Mouse (Mus musculus) right cerebral cortex, adult 18-20 months (tissue): ENCODE measurements around the gene Sorcs2.
A peak's percentile ranks its signal among the peaks of the same experiment; 100 is the strongest.

Source experiments
- DNase-seq: peaks from one replicate; pipeline ENCODE4 v3.0.0; 2022; ENCODE audit warnings: mixed read lengths

Gene Sorcs2

GRCm38 (mm10) chr5:36389731-36390590, 8.0 kb downstream of the Sorcs2 start:
- DNase-seq: no peak

DNA sequence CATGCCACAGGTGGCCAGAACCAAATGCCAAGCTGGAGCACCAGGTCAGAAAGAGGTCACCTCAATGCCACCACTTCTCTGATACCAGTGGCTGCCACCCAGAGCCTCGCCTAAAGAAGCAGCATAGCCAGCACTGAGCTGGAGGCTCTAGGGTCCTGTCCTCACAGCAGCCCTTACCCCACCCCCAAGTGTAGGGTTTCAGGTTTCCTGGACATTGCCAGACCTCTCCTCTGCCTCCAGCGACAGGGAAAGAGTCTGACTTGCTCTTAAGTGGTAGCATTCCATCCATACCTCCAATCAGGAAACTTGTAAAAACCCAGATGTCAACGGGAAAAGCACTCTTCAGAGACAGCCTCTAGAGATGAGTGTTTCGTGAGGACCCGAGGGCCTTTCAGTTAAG, 12.9 kb downstream of the Sorcs2 start:
- no peak for DNase-seq

GRCm38 (mm10) chr5:36383431-36383830, 14.5 kb downstream of the Sorcs2 start:
- no peak for DNase-seq

- no peak for DNase-seq
These were observed 15.2 kb downstream of the Sorcs2 start for GRCm38 (mm10) chr5:36382721-36383120.

- no peak for DNase-seq
These were observed 15.7 kb downstream of the Sorcs2 start for GRCm38 (mm10) chr5:36382134-36382693.

DNA sequence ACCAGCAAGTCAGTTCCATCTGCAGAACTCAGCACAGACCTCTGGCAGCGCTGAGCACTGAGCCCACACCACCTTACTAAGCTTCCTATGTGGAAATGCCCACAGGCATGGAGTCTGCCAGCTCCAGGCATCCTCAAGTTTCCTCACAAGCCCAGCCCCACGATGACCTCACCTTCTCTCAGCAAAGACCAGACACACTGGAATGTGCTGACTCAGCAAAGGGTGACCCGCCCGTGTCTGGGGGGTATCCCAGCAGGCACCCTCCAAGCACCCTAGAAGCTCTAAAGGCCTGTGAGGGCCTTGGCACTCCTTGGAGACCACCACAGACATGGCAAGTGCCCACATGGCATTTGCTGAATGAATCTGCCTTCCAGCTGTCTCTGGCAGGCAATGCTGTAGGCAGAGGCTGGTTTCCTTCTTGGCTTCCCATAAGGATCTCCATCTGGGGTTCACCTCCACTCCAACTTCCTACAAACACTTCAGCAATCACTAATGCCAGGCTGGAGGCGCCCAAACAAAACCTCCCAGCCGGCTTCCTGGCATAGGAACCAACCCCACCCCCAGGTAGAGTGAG, 17.9 kb downstream of the Sorcs2 start:
- peak; percentile 65 for DNase-seq

GRCm38 (mm10) chr5:36378370-36378738, 19.6 kb downstream of the Sorcs2 start:
- DNase-seq: no peak

DNA sequence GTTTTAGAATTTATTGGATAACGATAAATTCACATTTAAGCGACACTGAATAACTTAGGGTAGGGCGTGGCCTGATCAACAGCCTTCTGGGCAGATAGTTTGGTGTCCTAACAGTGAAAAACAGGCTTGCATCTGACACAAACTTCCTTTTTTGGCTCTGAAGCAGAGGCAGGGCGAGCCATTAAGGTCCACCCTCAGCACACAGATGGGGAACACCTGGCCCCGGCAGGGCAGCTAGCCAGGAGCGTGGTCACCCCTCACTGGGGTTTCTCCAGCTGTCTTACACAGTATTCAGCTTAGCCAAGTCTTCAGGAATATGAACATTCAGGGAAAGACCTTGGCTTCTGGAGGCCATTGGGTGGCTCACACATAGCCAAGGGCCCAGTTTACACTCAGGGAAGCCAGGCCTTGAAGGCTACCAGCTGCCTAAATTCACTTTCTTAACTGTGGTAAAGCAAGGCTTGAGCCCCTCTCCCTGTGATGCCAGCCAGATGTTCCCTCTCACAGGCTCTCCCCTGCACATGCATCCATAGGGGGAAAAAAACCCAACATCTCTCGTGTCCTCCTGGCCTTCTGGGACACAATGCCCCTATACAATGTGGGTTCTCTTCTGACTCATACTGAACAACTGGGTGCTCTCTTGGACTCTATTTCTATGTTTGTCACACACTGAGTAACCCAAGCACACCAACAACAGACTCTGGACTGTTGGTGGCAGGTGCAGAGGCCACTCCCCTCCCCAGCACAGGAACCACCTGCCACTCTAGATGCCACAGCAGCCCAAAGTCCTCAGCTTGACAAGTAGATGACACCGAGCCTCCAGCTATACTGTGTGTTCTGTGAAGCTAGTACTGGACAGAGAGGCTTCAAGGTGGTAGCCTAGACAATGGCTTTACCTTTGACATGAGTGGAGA, 20.2 kb downstream of the Sorcs2 start:
- DNase-seq: no peak

- no peak for DNase-seq
These were observed 22.1 kb downstream of the Sorcs2 start for GRCm38 (mm10) chr5:36375886-36376285.

DNA sequence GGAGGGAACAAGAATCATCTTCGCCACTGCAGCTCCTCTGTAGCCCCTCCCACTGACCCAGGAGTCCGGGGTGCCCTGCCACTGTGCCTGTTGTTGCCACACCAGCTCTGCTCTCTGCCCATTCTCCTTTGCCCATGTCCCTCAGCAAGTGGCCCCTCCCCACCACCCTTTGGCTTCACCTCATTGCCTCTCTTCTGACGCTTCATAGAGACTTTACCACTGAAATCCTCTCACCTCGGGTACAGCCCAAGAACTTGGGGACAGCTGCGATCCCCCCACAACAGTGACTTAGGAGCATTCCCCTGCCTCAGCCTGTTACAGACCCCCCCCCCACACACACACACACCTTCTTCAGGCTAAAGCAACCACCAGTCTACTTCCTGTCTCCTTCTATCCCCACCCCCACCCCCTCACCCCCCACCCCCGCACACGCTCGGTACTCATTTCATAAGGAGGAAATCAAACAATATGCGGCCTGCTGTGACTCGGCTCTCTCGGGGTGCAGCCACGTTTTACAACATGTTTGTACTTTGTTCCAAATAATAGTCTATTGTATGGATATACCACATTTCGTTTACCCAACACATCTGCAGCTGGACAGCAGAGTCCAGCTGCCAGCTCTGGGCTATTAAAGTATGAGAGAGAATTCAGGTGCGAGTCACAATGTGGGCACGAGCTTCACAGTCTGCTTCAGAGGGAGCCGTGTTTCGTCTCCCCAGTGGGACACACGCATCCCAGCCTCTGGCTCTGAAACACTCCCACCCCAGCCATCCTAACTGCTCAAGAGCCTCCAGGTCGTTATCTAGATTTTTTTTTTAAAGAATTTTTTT, 23.5 kb downstream of the Sorcs2 start:
- no peak for DNase-seq

DNA sequence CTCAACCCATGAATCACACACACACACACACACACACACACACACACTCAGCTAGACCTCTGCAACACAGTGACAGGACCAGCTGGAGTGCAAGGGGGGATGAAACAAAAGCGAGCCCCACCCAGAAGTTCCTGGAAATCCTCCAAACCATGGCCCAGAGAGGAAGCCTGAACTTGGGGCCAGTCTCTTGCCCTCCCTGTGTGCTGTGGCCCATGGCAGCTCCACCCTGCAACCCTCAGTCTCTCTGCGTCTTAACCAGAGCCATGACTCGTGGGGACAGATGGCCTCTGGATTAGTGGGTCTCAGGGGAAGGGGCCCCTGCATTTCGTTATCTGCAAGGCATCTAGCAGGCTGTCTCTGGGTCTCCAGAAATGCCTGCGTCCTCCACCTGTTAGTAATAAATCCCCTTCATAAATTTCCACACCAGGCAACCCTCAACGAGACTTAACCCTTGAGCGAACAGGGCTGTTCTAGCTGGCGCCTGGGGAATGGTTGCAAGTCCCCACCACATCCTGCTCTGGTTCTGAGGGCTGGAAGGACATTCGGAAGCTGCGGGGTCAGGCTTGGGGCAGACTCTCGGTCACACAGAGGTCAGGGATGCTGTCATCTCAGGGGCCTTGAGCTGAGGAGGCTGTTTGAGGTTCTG, 24.6 kb downstream of the Sorcs2 start:
- DNase-seq: no peak

DNA sequence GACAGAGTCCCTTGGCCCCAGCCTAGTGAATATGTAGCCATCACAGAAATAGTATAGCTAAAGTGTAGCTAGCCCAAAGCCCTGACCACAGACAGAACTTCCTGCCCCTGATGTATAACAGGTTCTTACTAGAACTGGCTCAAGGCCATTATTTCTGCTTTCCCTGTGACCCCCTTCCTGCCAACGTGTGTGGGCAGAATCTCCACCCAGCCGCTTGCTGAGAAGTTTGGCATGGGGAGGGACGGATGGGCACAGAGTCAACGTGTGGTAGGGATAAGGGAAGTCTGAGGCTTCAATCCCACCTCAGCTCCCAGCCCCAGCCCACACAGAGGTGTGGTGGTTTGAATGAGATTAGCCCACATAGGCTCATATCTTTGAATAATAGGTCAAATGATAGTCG, 26.2 kb downstream of the Sorcs2 start:
- no peak for DNase-seq

DNA sequence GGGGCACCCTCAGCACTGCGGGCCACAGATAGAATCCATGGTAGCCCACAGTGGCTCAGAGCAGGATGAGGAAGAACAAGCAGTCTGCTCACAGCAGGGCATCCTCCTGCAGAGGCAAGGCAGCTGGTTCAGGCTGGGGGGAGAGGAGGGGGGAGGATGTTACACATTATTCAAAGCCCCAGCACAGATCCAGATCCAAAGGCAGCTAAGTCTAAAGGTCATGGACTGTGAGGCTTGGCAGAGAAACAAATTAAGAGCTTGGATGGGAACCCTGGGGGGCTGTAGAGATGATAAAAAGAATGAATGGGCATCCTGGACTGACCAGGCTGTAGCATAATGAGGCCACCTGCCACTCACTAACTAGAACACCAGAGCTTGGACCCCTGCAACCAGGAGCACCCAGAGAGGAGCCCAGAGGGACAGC, 28.7 kb downstream of the Sorcs2 start:
- no peak for DNase-seq

- DNase-seq: no peak
These were observed 29.3 kb downstream of the Sorcs2 start for GRCm38 (mm10) chr5:36368511-36369135.

DNA sequence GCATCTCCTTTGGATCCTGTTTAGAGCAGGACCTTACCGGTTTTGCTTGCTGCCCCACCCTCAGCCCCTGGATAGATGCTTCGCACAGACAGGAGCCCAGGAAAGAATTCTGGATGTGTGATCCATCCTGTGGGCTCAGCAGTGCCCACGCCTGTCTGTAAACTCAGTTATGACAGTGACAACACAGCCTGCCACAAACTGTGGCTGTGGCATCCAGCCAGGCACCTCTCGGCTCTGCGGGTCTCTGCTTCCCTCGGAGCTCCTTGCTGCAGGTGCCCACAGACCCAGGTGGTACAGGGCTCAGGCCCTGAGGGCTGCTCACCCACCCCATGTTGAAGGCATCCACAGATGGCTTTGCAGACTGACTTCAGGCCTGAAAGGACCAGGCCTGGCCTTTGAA, 30.0 kb downstream of the Sorcs2 start:
- no peak for DNase-seq

- DNase-seq: no peak
These were observed 30.7 kb downstream of the Sorcs2 start for GRCm38 (mm10) chr5:36367181-36367610.

- DNase-seq: no peak
These were observed 36.2 kb downstream of the Sorcs2 start for GRCm38 (mm10) chr5:36361749-36362148.

- DNase-seq: no peak
These were observed 37.6 kb downstream of the Sorcs2 start for GRCm38 (mm10) chr5:36360343-36360742.

- peak; percentile 29 for DNase-seq
These were observed 38.2 kb downstream of the Sorcs2 start for GRCm38 (mm10) chr5:36359535-36360243.

DNA sequence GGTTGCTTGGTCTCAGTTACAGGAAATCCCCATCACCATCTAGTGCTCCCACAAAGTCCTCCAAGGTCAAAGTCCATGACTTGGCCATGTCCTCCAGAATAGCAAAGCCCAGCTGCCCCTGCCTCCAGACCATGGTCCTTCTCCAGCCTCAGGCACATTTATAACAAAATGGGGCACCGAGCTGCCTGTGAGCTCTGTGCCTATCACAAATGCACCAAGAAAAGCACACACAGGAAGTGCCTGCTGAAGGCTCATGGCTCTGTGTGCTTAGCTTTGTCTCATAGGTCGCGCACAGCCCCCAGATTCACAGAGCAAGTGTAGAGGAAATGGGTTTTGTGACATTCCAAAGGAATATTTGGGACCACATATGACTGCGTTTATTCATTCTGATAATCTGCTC, 39.8 kb downstream of the Sorcs2 start:
- DNase-seq: no peak
